Mouse (Mus musculus) left cerebral cortex, adult 8-10 months (tissue): ENCODE measurements around the gene 4930430F08Rik. TPM values are rescaled to one million over a fixed set of nuclear protein-coding genes. Genes with fewer than 3 reads are reported as not detected.
"Not testable (repeated sequence)": the region's sequence is repeated elsewhere in the genome, so short reads cannot be mapped to it uniquely, and the experiment has no call there.

Experiments
- DNase-seq, 2 experiments: peaks; one replicate each; pipeline ENCODE4 v3.0.0; 2022; ENCODE audit warnings: low spot score in 2 of 2
- total RNA-seq, 4 experiments: library from RNA; stranded (reverse); gene quantifications; 2 replicates each; pipeline ENCODE4 v1.2.4; 2022

Gene 4930430F08Rik
- 10 to 100 TPM; 21.4 to 27.8 (median 23.9) TPM for total RNA-seq

GRCm38 (mm10) chr10:100590323-100590722, at the start of gene 4930430F08Rik, which contains the start of gene 1700017N19Rik:
4930430F08Rik (minus strand) TSS chr10:100590423.
1700017N19Rik (plus strand) TSS chr10:100590484.
- DNase-seq: no peak

GRCm38 (mm10) chr10:100629762-100630438, 39.7 kb upstream of the 4930430F08Rik start:
- peak; percentile 13 to 27 for DNase-seq

GRCm38 (mm10) chr10:100622494-100622893, 32.3 kb upstream of the 4930430F08Rik start:
- DNase-seq: no peak

GRCm38 (mm10) chr10:100620040-100620439, 29.8 kb upstream of the 4930430F08Rik start:
- no peak for DNase-seq

GRCm38 (mm10) chr10:100619474-100619873, 29.3 kb upstream of the 4930430F08Rik start:
- no peak for DNase-seq

- DNase-seq: no peak
Observed at GRCm38 (mm10) chr10:100617233-100617903, 27.1 kb upstream of the 4930430F08Rik start.

GRCm38 (mm10) chr10:100604254-100604653, 14.0 kb upstream of the 4930430F08Rik start:
- no peak for DNase-seq

GRCm38 (mm10) chr10:100603511-100603910, 13.3 kb upstream of the 4930430F08Rik start:
- no peak for DNase-seq

GRCm38 (mm10) chr10:100598339-100598738, 8.1 kb upstream of the 4930430F08Rik start:
- no peak for DNase-seq

GRCm38 (mm10) chr10:100588932-100589388, 1.3 kb downstream of the 4930430F08Rik start:
- DNase-seq: peak; percentile 78 to 91

- DNase-seq: no peak
Observed at GRCm38 (mm10) chr10:100588524-100588923, 1.7 kb downstream of the 4930430F08Rik start.

GRCm38 (mm10) chr10:100584178-100584577, 6.0 kb downstream of the 4930430F08Rik start:
- DNase-seq: no peak

GRCm38 (mm10) chr10:100575294-100575693, 14.9 kb downstream of the 4930430F08Rik start:
- no peak for DNase-seq

GRCm38 (mm10) chr10:100574505-100575149, 15.6 kb downstream of the 4930430F08Rik start:
- DNase-seq: no peak

GRCm38 (mm10) chr10:100571707-100572106, 18.5 kb downstream of the 4930430F08Rik start:
- DNase-seq: no peak

- DNase-seq: no peak
Observed at GRCm38 (mm10) chr10:100564112-100564511, 26.1 kb downstream of the 4930430F08Rik start.

GRCm38 (mm10) chr10:100560194-100560883, 29.9 kb downstream of the 4930430F08Rik start:
- not testable (repeated sequence) for DNase-seq

- DNase-seq: no peak
Observed at GRCm38 (mm10) chr10:100556566-100557175, 33.6 kb downstream of the 4930430F08Rik start.

GRCm38 (mm10) chr10:100524499-100525390, 65.5 kb downstream of the 4930430F08Rik start:
- no peak for DNase-seq

- no peak for DNase-seq
Observed at GRCm38 (mm10) chr10:100522330-100522729, 67.9 kb downstream of the 4930430F08Rik start.
